Mouse (Mus musculus) liver, adult 2 months (tissue): Measurements from ENCODE around the gene Ift46.

Experiments
- CTCF ChIP-seq: fragments of 200-500 bp; IDR thresholded peaks from 2 replicates; pipeline ENCODE4 v1.5.1; 2011; ENCODE audit warnings: low read depth, low read length, control low read depth
- POLR2A ChIP-seq: fragments of 200-500 bp; IDR thresholded peaks from 2 replicates; pipeline ENCODE4 v1.6.1; 2011; ENCODE audit warnings: low read length, control low read depth; ENCODE audit not compliant: insufficient read depth; ENCODE audit errors: extremely low read depth

DNA sequence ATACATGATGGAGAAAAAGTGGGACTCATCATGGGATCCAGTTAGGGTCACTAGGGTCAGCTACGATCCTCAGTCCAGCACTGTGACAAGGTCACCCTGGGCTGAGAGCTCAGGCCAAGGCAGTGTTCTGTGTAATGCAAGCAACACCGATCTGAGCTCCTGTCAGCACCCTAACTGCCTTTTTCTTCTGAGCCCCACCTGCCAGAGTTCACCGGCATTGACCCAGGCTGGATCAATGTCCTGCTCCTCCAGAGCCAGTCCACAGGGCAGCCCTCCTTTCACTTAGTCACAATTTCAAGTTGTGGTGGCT lies 45.9 kb upstream of the Ift46 start:
- TF ChIP-seq CTCF (no peak), POLR2A (no peak)
